7 mouse cellular contexts compared by ENCODE assay signal in the genomic region with DNA sequence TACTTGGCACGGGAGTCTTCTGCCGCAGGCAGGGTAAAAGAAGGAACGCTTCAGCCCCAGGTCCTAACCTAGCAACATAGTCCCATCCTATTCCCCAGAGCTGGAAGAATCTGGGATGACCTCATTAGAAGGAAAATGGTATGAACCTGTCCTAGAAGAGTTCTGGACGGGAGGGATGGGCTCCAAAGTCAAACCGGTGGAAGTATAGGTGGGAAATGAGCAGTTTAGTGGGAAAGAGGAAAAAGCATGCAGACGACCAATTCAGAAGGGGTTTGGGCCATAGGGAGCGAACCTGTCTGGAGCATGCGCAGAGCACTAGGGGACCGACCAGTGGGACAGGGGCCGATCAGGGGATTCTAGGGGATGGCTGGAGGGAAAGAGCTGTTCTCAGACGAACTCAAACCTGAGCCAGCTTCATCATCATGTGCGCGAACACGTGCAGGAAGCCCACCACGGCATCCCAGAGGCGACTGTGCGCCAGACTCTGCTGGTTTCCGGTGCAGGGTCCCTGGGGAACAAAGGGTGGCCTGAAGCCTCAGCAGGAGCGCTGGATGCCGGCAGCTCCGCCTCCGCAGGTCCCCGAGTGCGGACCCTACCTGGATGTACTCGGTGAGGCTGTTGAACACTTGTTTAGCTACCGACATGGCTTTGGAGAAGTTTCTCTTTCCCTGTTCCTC. TPM values are rescaled to one million over a fixed set of nuclear protein-coding genes. Genes with fewer than 3 reads are reported as not detected.
DNase-seq lines count a peak whose midpoint lies in the region; ATAC-seq lines count a peak whose summit lies in the region.

No protein-coding gene starts in this region.

- no peaks in the 10 kb centered on the region for H3K27me3 ChIP-seq in forebrain, embryonic 14.5 days (replicated peaks; ENCODE audit: control insufficient read depth, insufficient read depth, low read length)
- H3K27me3 ChIP-seq in midbrain, embryonic 14.5 days (ENCODE audit: control insufficient read depth, insufficient read depth, low read length): no peaks in the 10 kb centered on the region

- 0 out of 2 replicates have a peak overlapping the region, but pooled peaks have one; percentile 39 for H3K27ac ChIP-seq in forebrain, embryonic 14.5 days (ENCODE audit: low read depth, low read length)
- H3K27ac ChIP-seq in midbrain, embryonic 14.5 days (replicated peaks; ENCODE audit: low read depth, low read length): 0 out of 2 replicates have a peak overlapping the region, but pooled peaks have one; percentile 13

- H3K9ac ChIP-seq in forebrain, embryonic 14.5 days (ENCODE audit: low read length): peak overlapping the region; percentile 63
- H3K9ac ChIP-seq in midbrain, embryonic 14.5 days (replicated peaks; ENCODE audit: low read length): peak overlapping the region; percentile 54

- H3K9me3 ChIP-seq in forebrain, embryonic 14.5 days (replicated peaks; ENCODE audit: control insufficient read depth, low read length): no peaks in the 10 kb centered on the region
- H3K9me3 ChIP-seq in midbrain, embryonic 14.5 days (ENCODE audit: control insufficient read depth, low read length): no peaks in the 10 kb centered on the region

- peak; percentile 51 for DNase-seq in MN1 (ENCODE audit: low spot score)
- DNase-seq in forebrain, embryonic 14.5 days (ENCODE audit: low spot score): peak; percentile 58
- peak; percentile 62 for DNase-seq in midbrain, embryonic 14.5 days
- DNase-seq in adrenal gland, postnatal 36 days: no peak
- no peak for DNase-seq in left cerebral cortex, adult 11 months (ENCODE audit: low spot score)

- no peaks in the 10 kb centered on the region for H3K36me3 ChIP-seq in forebrain, embryonic 14.5 days (ENCODE audit: control insufficient read depth, insufficient read depth, low read length)
- no peaks in the 10 kb centered on the region for H3K36me3 ChIP-seq in midbrain, embryonic 14.5 days (ENCODE audit: control insufficient read depth, insufficient read depth, low read length)

- ATAC-seq in CD4-positive, CD25-positive, alpha-beta regulatory T cell, adult 4 months: peak; percentile 28
- peak; percentile 74 for ATAC-seq in forebrain, embryonic 14.5 days
- peak; percentile 34 for ATAC-seq in inflammation-experienced regulatory T-cells, adult 6 months
- ATAC-seq in midbrain, embryonic 14.5 days (ENCODE audit: low FRiP score, low TSS enrichment): no peak

- 4% methylated on average over 26 of the region's 26 CpGs for WGBS in forebrain, embryonic 14.5 days
- 2% methylated on average over 26 of the region's 26 CpGs for whole genome bisulfite sequencing in midbrain, embryonic 14.5 days

- H3K4me3 ChIP-seq in forebrain, embryonic 14.5 days (ENCODE audit: low read depth, low read length): peak overlapping the region; percentile 36
- H3K4me3 ChIP-seq in midbrain, embryonic 14.5 days (replicated peaks; ENCODE audit: low read depth, low read length): peak overlapping the region; percentile 35

- H3K4me2 ChIP-seq in forebrain, embryonic 14.5 days (ENCODE audit: low read length): peak overlapping the region; percentile 76
- H3K4me2 ChIP-seq in midbrain, embryonic 14.5 days (ENCODE audit: low read length): peak overlapping the region; percentile 71

- H3K4me1 ChIP-seq in forebrain, embryonic 14.5 days (ENCODE audit: control insufficient read depth, insufficient read depth, low read length): peaks cover 12% of the 10 kb centered on the region
- peaks cover 10% of the 10 kb centered on the region; the same call in 1 of the 2 replicates for H3K4me1 ChIP-seq in midbrain, embryonic 14.5 days (ENCODE audit: control insufficient read depth, insufficient read depth, low read length)

RNA-seq across cellular contexts. Expression of a gene that starts 58.3 kb away (rescaled TPM):
- 100 to 1,000 TPM in 1 of 2 experiments, 10 to 100 TPM in 1; 93.7 to 171 TPM for polyA plus RNA-seq in CD4-positive, CD25-positive, alpha-beta regulatory T cell, adult 4 months (2017; shearing (Covaris generic))
- 6.1 and 6.9 TPM in 2 replicates for polyA plus RNA-seq in forebrain, embryonic 14.5 days (2014; fragmentation: Nextera tagmentation; extraction: Ambion mirVana)
- polyA plus RNA-seq in inflammation-experienced regulatory T-cells, adult 6 months (2017; shearing (Covaris generic)): 100 to 1,000 TPM in 2 of 3 experiments, 10 to 100 TPM in 1; 98.7 to 130 (median 111) TPM
- polyA plus RNA-seq in midbrain, embryonic 14.5 days (2014; fragmentation: Nextera tagmentation; extraction: Ambion mirVana): 5.5 and 10.2 TPM in 2 replicates
- total RNA-seq in adrenal gland, postnatal 36 days (2021): 1 to 10 TPM; 1.1 to 1.7 TPM

RNA-seq across cellular contexts. Expression of a gene that starts 58.5 kb away (rescaled TPM):
- polyA plus RNA-seq in CD4-positive, CD25-positive, alpha-beta regulatory T cell, adult 4 months (2017; shearing (Covaris generic)): 100 to 1,000 TPM; 656 to 763 TPM
- polyA plus RNA-seq in forebrain, embryonic 14.5 days (2014; fragmentation: Nextera tagmentation; extraction: Ambion mirVana): 345 and 412 TPM in 2 replicates
- polyA plus RNA-seq in inflammation-experienced regulatory T-cells, adult 6 months (2017; shearing (Covaris generic)): 100 to 1,000 TPM; 441 to 670 (median 588) TPM
- polyA plus RNA-seq in midbrain, embryonic 14.5 days (2014; fragmentation: Nextera tagmentation; extraction: Ambion mirVana): 320 and 343 TPM in 2 replicates
- total RNA-seq in adrenal gland, postnatal 36 days (2021): 100 to 1,000 TPM; 241 to 264 TPM

Comparison
In these comparisons a context has a peak if more than half of its experiments do, and no peak if none do; other contexts are left out.
1. DNase-seq: peak in MN1 (single experiment), forebrain, embryonic 14.5 days (single experiment) and midbrain, embryonic 14.5 days (single experiment); none in adrenal gland, postnatal 36 days (0 of 2) and left cerebral cortex, adult 11 months (single experiment).